Mouse (Mus musculus) midbrain, embryonic 16.5 days (tissue): Measurements from ENCODE around the gene Atp6v0e. TPM values are rescaled to one million over a fixed set of nuclear protein-coding genes. Genes with fewer than 3 reads are reported as not detected.

ENCODE experiments used
- ATAC-seq: fragments of 200-750 bp; cut with Nextera tagmentation; 2 replicates; pipeline ENCODE4 v1.8.0; 2017; ENCODE audit warnings: moderate TSS enrichment
- H3K27ac ChIP-seq: fragments of 300-500 bp; sonication (generic); 2 replicates; pipeline ENCODE4 v1.5.1; 2014; ENCODE audit warnings: mild to moderate bottlenecking, low read length, mixed read lengths
- H3K27me3 ChIP-seq: fragments of 300-500 bp; sonication (generic); 2 replicates; pipeline ENCODE4 v1.6.1; 2014; ENCODE audit warnings: low read depth, low read length, mixed read lengths; ENCODE audit not compliant: control insufficient read depth, insufficient read depth
- H3K36me3 ChIP-seq: fragments of 300-500 bp; sonication (generic); 2 replicates; pipeline ENCODE4 v1.6.1; 2014; ENCODE audit warnings: mild to moderate bottlenecking, low read length, moderate library complexity, mixed read lengths; ENCODE audit not compliant: control insufficient read depth, insufficient read depth
- H3K4me1 ChIP-seq: fragments of 300-500 bp; sonication (generic); 2 replicates; pipeline ENCODE4 v1.6.1; 2014; ENCODE audit warnings: mild to moderate bottlenecking, low read length, mixed read lengths; ENCODE audit not compliant: control insufficient read depth, insufficient read depth
- H3K4me2 ChIP-seq: fragments of 300-500 bp; sonication (generic); 2 replicates; pipeline ENCODE4 v1.6.1; 2014; ENCODE audit warnings: mild to moderate bottlenecking, low read length, mixed read lengths
- H3K4me3 ChIP-seq: fragments of 300-500 bp; sonication (generic); 2 replicates; pipeline ENCODE4 v1.5.1; 2014; ENCODE audit warnings: low read depth, mild to moderate bottlenecking, low read length, moderate library complexity, mixed read lengths
- H3K9ac ChIP-seq: fragments of 300-500 bp; sonication (generic); 2 replicates; pipeline ENCODE4 v1.6.1; 2014; ENCODE audit warnings: low read depth, low read length, mixed read lengths
- H3K9me3 ChIP-seq: fragments of 300-500 bp; sonication (generic); replicated peaks from 2 replicates; pipeline ENCODE4 v1.6.1; 2014; ENCODE audit warnings: mild to moderate bottlenecking, low read length, mixed read lengths; ENCODE audit not compliant: control insufficient read depth, poor library complexity, severe bottlenecking
- WGBS: fragments of 180-500 bp; shearing (Covaris S2); extraction: QIAGEN DNeasy Blood & Tissue Kit; methylation state at CpG from one replicate; pipeline ENCODE4 v1.1.7; 2014; 5-methylcytosine and 5-hydroxymethylcytosine counted together
- polyA plus RNA-seq: library from polyadenylated mRNA; unstranded; fragments of >200 nt; fragmentation: Nextera tagmentation; extraction: Ambion mirVana; gene quantifications from 2 replicates; pipeline ENCODE4 v1.2.1, GENCODE M21; 2015

Gene Atp6v0e
- polyA plus RNA-seq, 1 experiment from 2014 or later, result 83.0 TPM

DNA sequence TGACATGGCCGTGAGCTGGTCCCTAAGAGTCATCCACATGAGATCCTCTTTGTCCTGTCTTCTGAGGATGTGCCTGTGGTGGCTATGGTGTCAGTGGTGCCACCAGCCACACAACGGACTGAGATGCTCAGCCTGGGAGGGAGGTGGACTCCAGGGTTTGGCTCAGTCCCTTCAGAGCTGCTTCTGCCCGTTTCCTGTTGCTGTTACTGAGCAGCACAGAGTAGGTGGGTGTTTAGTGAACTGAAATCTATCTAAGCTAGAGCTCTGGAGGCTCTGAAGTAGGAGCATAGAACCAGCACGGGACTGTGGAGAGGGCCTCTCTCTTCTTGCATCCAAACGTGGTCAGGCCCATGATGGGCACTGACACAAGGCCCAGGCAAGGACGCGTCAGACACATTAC, 28.5 kb upstream of the Atp6v0e start:
- ATAC-seq, result no peak
- no peaks in the 10 kb centered on the region for H3K4me1 ChIP-seq
- WGBS, result 91% methylated on average over 7 of the region's 7 CpGs
- H3K27ac ChIP-seq, result no peak overlapping the region
- H3K9ac ChIP-seq, result no peak overlapping the region
- no peak overlapping the region for H3K4me3 ChIP-seq
- H3K27me3 ChIP-seq, result no peaks in the 10 kb centered on the region
- peaks cover 39% of the 10 kb centered on the region for H3K36me3 ChIP-seq
- no peak overlapping the region for H3K4me2 ChIP-seq
- no peaks in the 10 kb centered on the region for H3K9me3 ChIP-seq

DNA sequence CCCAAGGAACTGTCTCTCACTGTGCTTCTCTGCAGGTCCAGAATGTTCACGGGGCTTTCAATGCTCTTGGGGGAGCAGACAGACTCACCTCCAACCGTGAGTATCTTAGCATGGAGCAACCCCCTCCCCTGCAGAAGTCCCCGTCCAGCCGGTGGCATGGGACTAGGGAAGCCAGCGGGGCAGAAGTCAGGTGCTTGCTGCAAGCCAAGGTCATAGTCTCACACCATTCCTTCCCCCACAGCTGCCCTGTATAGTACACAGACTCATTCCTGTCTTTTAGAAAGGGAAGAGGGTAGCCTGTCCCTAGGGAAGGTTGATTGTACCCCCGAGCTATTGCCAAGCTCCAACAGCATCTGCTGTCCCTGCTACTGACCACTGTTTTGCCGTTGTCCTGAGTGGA, 27.1 kb upstream of the Atp6v0e start:
- WGBS, result 85% methylated on average over 7 of the region's 7 CpGs
- Histone ChIP-seq H3K4me1 (no peaks in the 10 kb centered on the region), H3K9me3 (no peaks in the 10 kb centered on the region), H3K36me3 (peaks cover 37% of the 10 kb centered on the region), H3K9ac (no peak overlapping the region), H3K4me3 (no peak overlapping the region), H3K27me3 (no peaks in the 10 kb centered on the region), H3K4me2 (no peak overlapping the region), H3K27ac (no peak overlapping the region)
- ATAC-seq, result no peak

- ATAC-seq, result no peak
- H3K27ac ChIP-seq, result no peak overlapping the region
- H3K9ac ChIP-seq, result 0 out of 2 replicates have a peak overlapping the region, but pooled peaks have one; percentile 14
- WGBS, result 89% methylated on average over 4 of the region's 4 CpGs
- no peak overlapping the region for H3K4me3 ChIP-seq
- H3K9me3 ChIP-seq, result no peaks in the 10 kb centered on the region
- H3K4me1 ChIP-seq, result no peaks in the 10 kb centered on the region
- H3K36me3 ChIP-seq, result peaks cover 48% of the 10 kb centered on the region
- no peak overlapping the region for H3K4me2 ChIP-seq
- no peaks in the 10 kb centered on the region for H3K27me3 ChIP-seq
These were observed 25.2 kb upstream of the Atp6v0e start for GRCm38 (mm10) chr17:26637851-26638250.

DNA sequence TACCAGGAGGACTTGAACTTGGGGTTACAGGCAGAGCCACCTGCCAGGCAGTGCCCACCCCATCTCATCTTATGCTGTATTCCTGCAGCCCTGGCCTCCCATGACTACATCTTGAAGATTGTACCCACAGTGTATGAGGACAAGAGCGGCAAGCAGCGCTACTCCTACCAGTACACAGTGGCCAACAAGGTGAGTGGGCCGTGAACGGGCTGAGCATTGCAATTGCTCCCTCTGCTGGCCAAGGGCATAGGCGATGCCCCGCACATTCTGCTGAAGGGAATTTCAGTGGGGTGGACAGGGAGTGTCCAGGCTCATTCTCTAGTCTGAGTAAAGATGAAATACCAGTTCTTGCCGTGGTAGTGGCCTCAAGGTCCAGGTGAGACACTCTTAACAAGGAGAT, 24.4 kb upstream of the Atp6v0e start:
- Histone ChIP-seq H3K4me1 (no peaks in the 10 kb centered on the region), H3K27me3 (no peaks in the 10 kb centered on the region), H3K4me3 (no peak overlapping the region), H3K9me3 (no peaks in the 10 kb centered on the region), H3K36me3 (peaks cover 55% of the 10 kb centered on the region), H3K4me2 (no peak overlapping the region), H3K9ac (no peak overlapping the region), H3K27ac (no peak overlapping the region)
- ATAC-seq, result peak; percentile 66; the same call in 1 of the 2 replicates
- WGBS, result 17% methylated on average over 7 of the region's 7 CpGs

DNA sequence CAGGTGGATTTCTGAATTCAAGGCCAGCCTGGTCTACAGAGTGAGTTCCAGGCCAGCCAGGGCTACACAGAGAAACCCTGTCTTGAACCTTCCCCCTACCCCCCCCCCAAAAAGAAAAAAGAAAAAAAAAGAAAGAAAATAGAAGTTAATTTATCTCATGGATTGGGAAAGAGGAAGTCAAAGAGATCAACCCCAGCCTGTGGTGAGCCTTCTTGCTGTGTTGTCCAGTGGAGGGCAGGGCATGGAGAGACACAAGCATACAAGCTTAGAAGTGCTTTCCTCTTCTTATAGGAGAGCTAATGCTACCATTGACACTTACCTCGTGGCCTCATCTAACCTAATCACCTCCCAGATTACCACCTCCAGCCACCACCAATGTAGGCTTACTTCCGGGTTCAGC, 23.2 kb upstream of the Atp6v0e start:
- Histone ChIP-seq H3K4me1 (peaks cover 6% of the 10 kb centered on the region), H3K9me3 (no peaks in the 10 kb centered on the region), H3K9ac (no peak overlapping the region), H3K27ac (no peak overlapping the region), H3K27me3 (no peaks in the 10 kb centered on the region), H3K4me2 (no peak overlapping the region), H3K36me3 (peaks cover 57% of the 10 kb centered on the region), H3K4me3 (no peak overlapping the region)
- no peak for ATAC-seq
- 93% methylated on average over 2 of the region's 2 CpGs for WGBS

- H3K36me3 ChIP-seq, result peaks cover 53% of the 10 kb centered on the region
These were observed 22.7 kb upstream of the Atp6v0e start for GRCm38 (mm10) chr17:26640286-26640740.

GRCm38 (mm10) chr17:26643456-26643855, 19.6 kb upstream of the Atp6v0e start:
- Histone ChIP-seq H3K9ac (no peak overlapping the region), H3K36me3 (peaks cover 62% of the 10 kb centered on the region), H3K27ac (no peak overlapping the region), H3K27me3 (no peaks in the 10 kb centered on the region), H3K4me2 (no peak overlapping the region), H3K4me3 (no peak overlapping the region), H3K4me1 (peaks cover 8% of the 10 kb centered on the region), H3K9me3 (no peaks in the 10 kb centered on the region)
- no peak for ATAC-seq
- WGBS, result 94% methylated on average over 8 of the region's 8 CpGs

More at GRCm38 (mm10) chr17:26640286-26640740, 22.7 kb upstream of the Atp6v0e start:
- H3K4me1 ChIP-seq, result peaks cover 8% of the 10 kb centered on the region
- ATAC-seq, result no peak
- H3K4me2 ChIP-seq, result no peak overlapping the region
- H3K27me3 ChIP-seq, result no peaks in the 10 kb centered on the region
- no peaks in the 10 kb centered on the region for H3K9me3 ChIP-seq
- H3K4me3 ChIP-seq, result no peak overlapping the region
- 96% methylated on average over 3 of the region's 3 CpGs for WGBS
- no peak overlapping the region for H3K27ac ChIP-seq
- no peak overlapping the region for H3K9ac ChIP-seq

DNA sequence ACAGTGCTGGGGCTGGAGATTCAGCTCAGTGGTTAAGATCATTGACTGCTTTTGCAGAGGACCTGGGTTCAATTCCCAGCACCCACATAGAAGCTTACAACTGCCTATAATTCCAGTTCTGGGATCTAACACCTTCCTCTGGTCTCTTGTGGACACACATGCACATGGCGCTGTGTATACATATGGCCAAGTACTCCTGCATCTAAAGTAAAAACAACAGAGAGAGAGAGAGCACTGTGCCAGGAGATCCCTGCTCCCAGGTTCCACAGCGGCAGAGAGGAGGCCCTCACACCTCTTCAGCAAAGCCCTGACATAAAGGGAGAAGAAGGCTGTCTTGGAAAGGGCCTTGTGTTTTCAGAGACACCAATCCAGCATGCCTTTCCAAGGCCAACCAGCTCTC, 19.0 kb upstream of the Atp6v0e start:
- Histone ChIP-seq H3K4me2 (no peak overlapping the region), H3K36me3 (peaks cover 58% of the 10 kb centered on the region), H3K4me1 (peaks cover 8% of the 10 kb centered on the region), H3K9ac (no peak overlapping the region), H3K9me3 (no peaks in the 10 kb centered on the region), H3K4me3 (no peak overlapping the region), H3K27me3 (no peaks in the 10 kb centered on the region), H3K27ac (no peak overlapping the region; the same call in 1 of the 2 replicates)
- no peak for ATAC-seq
- WGBS, result 100% methylated on average over 2 of the region's 2 CpGs

- Histone ChIP-seq H3K36me3 (peaks cover 57% of the 10 kb centered on the region), H3K4me3 (no peak overlapping the region), H3K9ac (no peak overlapping the region), H3K4me1 (peaks cover 8% of the 10 kb centered on the region), H3K4me2 (no peak overlapping the region), H3K27ac (peak overlapping the region; percentile 61), H3K27me3 (no peaks in the 10 kb centered on the region), H3K9me3 (no peaks in the 10 kb centered on the region)
- 42% methylated on average over 9 of the region's 9 CpGs for WGBS
- ATAC-seq, result 0 out of 2 replicates have a peak, but pooled peaks have one; percentile 45
These were observed 18.3 kb upstream of the Atp6v0e start for GRCm38 (mm10) chr17:26644509-26645410.
